Mouse (Mus musculus) cerebellum, adult 2 months (tissue): ENCODE measurements around the gene Grm8. TPM values are rescaled to one million over a fixed set of nuclear protein-coding genes. Genes with fewer than 3 reads are reported as not detected.

ENCODE experiments used
- DNase-seq, 2 experiments: peaks; one replicate each; pipeline ENCODE4 v3.0.0; 2021
- H3K27ac ChIP-seq: fragments of 200-500 bp; 2 replicates; pipeline ENCODE4 v1.5.1; 2012; ENCODE audit warnings: low read length, control low read depth, inconsistent platforms; ENCODE audit not compliant: insufficient read depth
- H3K27me3 ChIP-seq: fragments of 200-500 bp; 2 replicates; pipeline ENCODE4 v1.6.1; 2012; ENCODE audit warnings: inconsistent platforms, mild to moderate bottlenecking, low read length, moderate library complexity; ENCODE audit not compliant: control insufficient read depth, insufficient read depth
- H3K4me1 ChIP-seq: fragments of 200-500 bp; 2 replicates; pipeline ENCODE4 v1.6.1; 2011; ENCODE audit warnings: low read length; ENCODE audit not compliant: control insufficient read depth, insufficient read depth
- H3K4me3 ChIP-seq: fragments of 200-500 bp; replicated peaks from 2 replicates; pipeline ENCODE3; 2011; ENCODE audit warnings: mild to moderate bottlenecking, low read depth, low read length, control low read depth; ENCODE audit not compliant: insufficient read depth
- CTCF ChIP-seq: fragments of 200-500 bp; IDR thresholded peaks from 2 replicates; pipeline ENCODE4 v1.5.1; 2011; ENCODE audit warnings: low read depth, mild to moderate bottlenecking, control low read depth, low read length, moderate library complexity, borderline replicate concordance; ENCODE audit not compliant: insufficient read depth
- POLR2A ChIP-seq: fragments of 200-500 bp; IDR thresholded peaks from 2 replicates; pipeline ENCODE4 v1.6.1; 2011; ENCODE audit warnings: low read length, control low read depth, borderline replicate concordance; ENCODE audit not compliant: insufficient read depth
- WGBS: fragments of 180-500 bp; shearing (Covaris S2); methylation state at CpG from one replicate; pipeline ENCODE4 v1.1.7; 2018; 5-methylcytosine and 5-hydroxymethylcytosine counted together
- polyA plus RNA-seq: library from polyadenylated mRNA; depleted of rRNA; stranded (reverse); fragments of >200 nt; gene quantifications from 2 replicates; pipeline ENCODE4 v1.2.3, GENCODE M21; 2012

The Grm8 gene
- polyA plus RNA-seq, 1 experiment: 6.6 TPM

- no peak for TF ChIP-seq POLR2A
- TF ChIP-seq CTCF: no peak
- H3K4me3 ChIP-seq: no peak overlapping the region
- no peaks in the 10 kb centered on the region for H3K4me1 ChIP-seq
- H3K27me3 ChIP-seq: no peaks in the 10 kb centered on the region
- no peak for DNase-seq
- no peak overlapping the region for H3K27ac ChIP-seq
- WGBS: 61% methylated on average over 1 of the region's 1 CpGs
These were observed 221.7 kb downstream of the Grm8 start for GRCm38 (mm10) chr6:27913281-27913680.

- H3K27me3 ChIP-seq: no peaks in the 10 kb centered on the region
- DNase-seq: no peak
- H3K4me1 ChIP-seq: no peaks in the 10 kb centered on the region
- no peak overlapping the region for H3K27ac ChIP-seq
- TF ChIP-seq CTCF (no peak), POLR2A (no peak)
- H3K4me3 ChIP-seq: no peak overlapping the region
These were observed 230.6 kb downstream of the Grm8 start for GRCm38 (mm10) chr6:27904358-27904757.

- Histone ChIP-seq H3K4me3 (no peak overlapping the region), H3K27ac (no peak overlapping the region), H3K4me1 (no peaks in the 10 kb centered on the region), H3K27me3 (no peaks in the 10 kb centered on the region)
- no peak for TF ChIP-seq CTCF
- no peak for TF ChIP-seq POLR2A
- 96% methylated on average over 1 of the region's 1 CpGs for WGBS
- DNase-seq: no peak
These were observed 232.8 kb downstream of the Grm8 start for GRCm38 (mm10) chr6:27902224-27902623.

DNA sequence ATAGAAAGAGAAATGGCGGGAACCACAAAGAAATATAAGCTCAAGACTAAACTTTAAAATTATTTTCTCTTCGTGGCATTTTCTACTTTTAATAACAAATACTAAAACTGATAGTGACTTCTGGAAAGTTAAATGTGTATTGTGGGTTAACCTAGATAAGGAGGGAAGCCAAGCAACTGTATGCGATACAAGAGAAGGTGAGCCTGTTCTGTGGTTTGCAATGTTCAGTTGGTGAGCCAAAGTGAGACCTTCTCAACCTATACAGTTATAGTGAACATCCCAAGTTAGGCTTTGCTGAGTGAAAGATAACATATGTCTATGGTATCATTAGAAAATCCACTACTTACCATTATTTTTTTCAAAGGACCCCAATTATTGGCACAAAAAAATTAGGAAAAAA lies 233.6 kb downstream of the Grm8 start:
- 85% methylated on average over 3 of the region's 3 CpGs for WGBS
- TF ChIP-seq CTCF: no peak
- TF ChIP-seq POLR2A: no peak
- Histone ChIP-seq H3K4me3 (no peak overlapping the region), H3K27me3 (no peaks in the 10 kb centered on the region), H3K27ac (no peak overlapping the region), H3K4me1 (no peaks in the 10 kb centered on the region)
- no peak for DNase-seq

GRCm38 (mm10) chr6:27895153-27895552 lies 239.8 kb downstream of the Grm8 start:
- WGBS: 97% methylated on average over 1 of the region's 1 CpGs

GRCm38 (mm10) chr6:27892886-27893285 lies 242.1 kb downstream of the Grm8 start:
- WGBS: 39% methylated on average over 1 of the region's 1 CpGs
- DNase-seq: no peak

More at GRCm38 (mm10) chr6:27895153-27895552, 239.8 kb downstream of the Grm8 start:
- no peak for TF ChIP-seq POLR2A
- TF ChIP-seq CTCF: no peak
- no peak overlapping the region for H3K27ac ChIP-seq
- H3K27me3 ChIP-seq: no peaks in the 10 kb centered on the region
- no peak overlapping the region for H3K4me3 ChIP-seq
- DNase-seq: no peak
- H3K4me1 ChIP-seq: no peaks in the 10 kb centered on the region

DNA sequence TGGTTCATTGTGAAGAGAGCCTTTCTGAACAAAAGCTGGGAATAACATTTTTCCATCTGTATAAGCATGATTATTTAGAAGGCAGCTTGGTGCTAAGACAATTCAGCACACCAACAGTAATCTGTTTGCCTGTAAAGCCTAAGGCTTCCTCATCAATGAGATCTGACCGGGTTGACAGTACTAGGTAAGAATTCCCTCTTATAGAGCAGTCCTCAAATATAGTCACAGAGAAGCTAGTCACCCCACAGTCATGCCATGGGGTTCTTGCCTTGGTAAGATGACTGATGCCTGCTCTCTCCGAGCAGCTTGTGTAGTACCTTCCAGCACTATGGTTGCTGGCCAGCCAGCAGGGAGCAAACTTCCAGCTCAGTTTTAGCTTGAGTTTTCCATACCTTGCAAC lies 246.6 kb downstream of the Grm8 start:
- Histone ChIP-seq H3K27ac (no peak overlapping the region), H3K27me3 (no peaks in the 10 kb centered on the region), H3K4me3 (no peak overlapping the region), H3K4me1 (no peaks in the 10 kb centered on the region)
- no peak for TF ChIP-seq CTCF
- no peak for TF ChIP-seq POLR2A
- WGBS: 87% methylated on average over 2 of the region's 2 CpGs
- no peak for DNase-seq

More at GRCm38 (mm10) chr6:27892886-27893285, 242.1 kb downstream of the Grm8 start:
- H3K27me3 ChIP-seq: no peaks in the 10 kb centered on the region
- TF ChIP-seq POLR2A (no peak), CTCF (no peak)
- H3K27ac ChIP-seq: no peak overlapping the region
- H3K4me1 ChIP-seq: no peaks in the 10 kb centered on the region
- no peak overlapping the region for H3K4me3 ChIP-seq

- no peak for DNase-seq
- TF ChIP-seq POLR2A (no peak), CTCF (no peak)
- Histone ChIP-seq H3K27ac (no peak overlapping the region), H3K27me3 (no peaks in the 10 kb centered on the region), H3K4me1 (no peaks in the 10 kb centered on the region), H3K4me3 (no peak overlapping the region)
- WGBS: 97% methylated on average over 1 of the region's 1 CpGs
These were observed 247.1 kb downstream of the Grm8 start for GRCm38 (mm10) chr6:27887922-27888321.

- TF ChIP-seq POLR2A (no peak), CTCF (no peak)
- Histone ChIP-seq H3K27ac (no peak overlapping the region), H3K27me3 (no peaks in the 10 kb centered on the region), H3K4me1 (no peaks in the 10 kb centered on the region), H3K4me3 (no peak overlapping the region)
- 38% methylated on average over 1 of the region's 1 CpGs for WGBS
- DNase-seq: no peak
These were observed 249.2 kb downstream of the Grm8 start for GRCm38 (mm10) chr6:27885786-27886185.
